Mouse (Mus musculus) mesoderm, embryonic 11.5 days (tissue): ENCODE results near the gene D230025D16Rik.

Experiments
- DNase-seq: peaks from one replicate; pipeline ENCODE4 v3.0.0-alpha.2; 2012; ENCODE audit warnings: low read depth, low spot score

D230025D16Rik gene

GRCm38 (mm10) chr8:105237442-105238142, 12.6 kb downstream of the D230025D16Rik start:
- no peak for DNase-seq

GRCm38 (mm10) chr8:105241016-105241415, 16.1 kb downstream of the D230025D16Rik start:
- DNase-seq, result no peak

GRCm38 (mm10) chr8:105251954-105252353, 27.0 kb downstream of the D230025D16Rik start:
- no peak for DNase-seq

- DNase-seq, result no peak
Measured at GRCm38 (mm10) chr8:105252680-105253537, 28.0 kb downstream of the D230025D16Rik start.

- no peak for DNase-seq
Measured at GRCm38 (mm10) chr8:105253766-105254151, 28.8 kb downstream of the D230025D16Rik start.

GRCm38 (mm10) chr8:105254152-105254965, 29.4 kb downstream of the D230025D16Rik start:
- DNase-seq, result peak; percentile 90

- DNase-seq, result peak; percentile 56
Measured at GRCm38 (mm10) chr8:105254966-105255350, 30.0 kb downstream of the D230025D16Rik start, which contains the start of gene B3gnt9. TSS of gene B3gnt9 (minus strand) at chr8:105255153.

GRCm38 (mm10) chr8:105257318-105258114, 32.6 kb downstream of the D230025D16Rik start:
- DNase-seq, result no peak

- no peak for DNase-seq
Measured at GRCm38 (mm10) chr8:105258911-105259720, 34.2 kb downstream of the D230025D16Rik start.

- DNase-seq, result peak; percentile 90
Measured at GRCm38 (mm10) chr8:105259721-105260320, 34.9 kb downstream of the D230025D16Rik start.

GRCm38 (mm10) chr8:105260371-105261099, 35.6 kb downstream of the D230025D16Rik start:
- DNase-seq, result no peak

- DNase-seq, result no peak
Measured at GRCm38 (mm10) chr8:105261326-105261980, 36.5 kb downstream of the D230025D16Rik start.

- no peak for DNase-seq
Measured at GRCm38 (mm10) chr8:105263244-105263912, 38.4 kb downstream of the D230025D16Rik start.

- no peak for DNase-seq
Measured at GRCm38 (mm10) chr8:105264024-105264982, 39.4 kb downstream of the D230025D16Rik start, which contains the start of the genes Tradd and Fbxl8. TSS of gene Tradd (minus strand) at chr8:105264609. TSS of gene Fbxl8 (plus strand) at chr8:105264648.

- no peak for DNase-seq
Measured at GRCm38 (mm10) chr8:105265128-105265527, 40.2 kb downstream of the D230025D16Rik start.

- DNase-seq, result no peak
Measured at GRCm38 (mm10) chr8:105266775-105267174, 41.8 kb downstream of the D230025D16Rik start.
